Mouse (Mus musculus) liver, postnatal 0 days (tissue): ENCODE data around the gene Map1b.

Source experiments
- CTCF ChIP-seq: sonication (generic); IDR thresholded peaks from 2 replicates; pipeline ENCODE4 v1.5.1; 2016; ENCODE audit warnings: antibody characterized with exemption, low read depth
- EP300 ChIP-seq: IDR thresholded peaks from 2 replicates; pipeline ENCODE4 v1.6.1; 2016; ENCODE audit warnings: antibody characterized with exemption, low read depth, mild to moderate bottlenecking

DNA sequence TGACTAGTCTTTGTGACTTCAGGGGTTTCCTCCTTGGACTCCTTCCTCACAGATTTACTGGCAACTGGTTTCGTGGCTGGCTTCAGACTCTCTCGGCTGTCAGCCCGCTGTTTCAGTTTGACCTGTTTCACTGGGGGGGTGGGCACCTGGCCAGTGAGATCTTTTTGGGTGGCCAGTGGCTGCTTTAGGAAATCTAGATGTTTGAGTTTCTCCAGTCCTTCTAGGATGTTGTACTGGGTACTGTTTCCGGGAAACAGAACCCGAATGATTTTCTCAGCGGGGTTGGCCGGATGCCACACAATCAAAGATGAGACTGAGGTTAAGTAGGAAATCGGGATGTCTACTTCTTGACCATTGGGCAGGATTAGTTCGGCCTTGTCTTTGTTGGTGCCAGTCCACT lies 81.8 kb downstream of the Map1b start:
- TF ChIP-seq CTCF (no peak), EP300 (no peak)
